Mouse (Mus musculus) liver, postnatal 0 days (tissue): ENCODE results near the gene Dpt.

ENCODE experiments used
- CTCF ChIP-seq: sonication (generic); IDR thresholded peaks from 2 replicates; pipeline ENCODE4 v1.5.1; 2016; ENCODE audit warnings: antibody characterized with exemption, low read depth
- EP300 ChIP-seq: IDR thresholded peaks from 2 replicates; pipeline ENCODE4 v1.6.1; 2016; ENCODE audit warnings: antibody characterized with exemption, low read depth, mild to moderate bottlenecking

DNA sequence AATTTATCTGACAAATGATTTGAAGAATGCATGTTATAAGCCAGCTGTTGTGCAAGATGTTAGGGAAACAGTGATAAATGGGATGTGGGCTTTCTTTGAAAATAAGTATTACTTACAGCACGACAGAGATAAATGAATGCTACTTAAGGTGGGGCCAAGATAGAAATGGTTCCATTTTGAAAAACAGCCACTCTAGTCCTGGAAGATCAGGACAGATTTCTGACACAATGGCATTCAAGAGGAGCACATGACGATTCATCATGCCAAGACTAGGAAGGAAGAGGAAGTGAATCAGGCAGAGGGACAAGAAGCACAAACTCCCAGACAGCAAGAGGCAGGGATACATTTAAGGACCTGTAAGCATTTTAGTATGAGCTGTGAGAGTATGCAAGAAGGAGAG is 39.5 kb upstream of the Dpt start:
- TF ChIP-seq CTCF (no peak), EP300 (no peak)
